Mouse (Mus musculus) E14TG2a.4 (cell line): ENCODE measurements at regions not wholly inside any gene's neighbourhood (a gene's known extent, or its start where the extent isn't known, plus 50 kb on each side); places are given as distances from the start of the nearest gene placed in this dataset.

Source experiments
- CTCF ChIP-seq: conservative IDR thresholded peaks from 2 replicates; pipeline ENCODE4 v1.5.1; 2014; ENCODE audit warnings: low read length
- NANOG ChIP-seq: IDR thresholded peaks from 2 replicates; pipeline ENCODE4 v1.6.1; 2014; ENCODE audit warnings: borderline replicate concordance, low read length, mixed read lengths
- POU5F1 ChIP-seq: IDR thresholded peaks from 2 replicates; pipeline ENCODE4 v1.6.1; 2014; ENCODE audit warnings: low read length, borderline replicate concordance

- TF ChIP-seq CTCF, result no peak
- TF ChIP-seq POU5F1, result no peak
- TF ChIP-seq NANOG, result no peak
These were observed 100.3 kb upstream of the Armc2 start for GRCm38 (mm10) chr10:42118361-42119188.
